In genomic region chr6:38874565-38875257, GRCm38 (mm10) we compare ENCODE assay signal across 8 mouse cellular contexts. TPM values are rescaled to one million over a fixed set of nuclear protein-coding genes. Genes with fewer than 3 reads are reported as not detected.
DNase-seq lines count a peak whose midpoint lies in the region; ATAC-seq lines count a peak whose summit lies in the region.

No protein-coding gene starts in this region.

- no peaks in the 10 kb centered on the region for H3K9me3 ChIP-seq in forebrain, embryonic 13.5 days (replicated peaks)
- no peaks in the 10 kb centered on the region for H3K9me3 ChIP-seq in intestine, embryonic 16.5 days (ENCODE audit: control insufficient read depth, low read length)

- peak overlapping the region; percentile 94 for H3K27ac ChIP-seq in forebrain, embryonic 13.5 days
- peak overlapping the region; percentile 97 for H3K27ac ChIP-seq in intestine, embryonic 16.5 days (ENCODE audit: low read length)

- peaks cover 5% of the 10 kb centered on the region; the same call in 1 of the 2 replicates for H3K27me3 ChIP-seq in forebrain, embryonic 13.5 days
- no peaks in the 10 kb centered on the region for H3K27me3 ChIP-seq in intestine, embryonic 16.5 days (replicated peaks; ENCODE audit: control insufficient read depth, insufficient read depth, low read length)
- no peaks in the 10 kb centered on the region for H3K27me3 ChIP-seq in splenic B cell, adult 2 months (ENCODE audit: control insufficient read depth, insufficient read depth, low read length, poor library complexity, severe bottlenecking)

- H3K4me2 ChIP-seq in forebrain, embryonic 13.5 days = peak overlapping the region; percentile 66
- peak overlapping the region; percentile 69 for H3K4me2 ChIP-seq in intestine, embryonic 16.5 days (ENCODE audit: low read depth, low read length)

- intact Hi-C loops in left cerebral cortex, postnatal 10 days (cut with DNase I) = loop anchor here (1.0 to 10.0 kb wide), 4 partner anchors 38 to 193 kb away; no protein-coding TSS in a partner anchor

- no peak for ATAC-seq in forebrain, embryonic 13.5 days
- no peak for ATAC-seq in intestine, embryonic 16.5 days

- no peaks in the 10 kb centered on the region for H3K36me3 ChIP-seq in forebrain, embryonic 13.5 days (ENCODE audit: poor library complexity, severe bottlenecking)
- no peaks in the 10 kb centered on the region for H3K36me3 ChIP-seq in intestine, embryonic 16.5 days (ENCODE audit: control insufficient read depth, insufficient read depth, low read length)
- no peaks in the 10 kb centered on the region for H3K36me3 ChIP-seq in splenic B cell, adult 2 months (ENCODE audit: control insufficient read depth, insufficient read depth, low read length, poor library complexity, severe bottlenecking)

- under 1% methylated on average over 23 of the region's 23 CpGs for WGBS in forebrain, embryonic 13.5 days
- under 1% methylated on average over 23 of the region's 23 CpGs for WGBS in intestine, embryonic 16.5 days

- peak overlapping the region; percentile 100 for H3K9ac ChIP-seq in forebrain, embryonic 13.5 days
- peak overlapping the region; percentile 99 for H3K9ac ChIP-seq in intestine, embryonic 16.5 days (ENCODE audit: low read depth, low read length)

- peaks cover 43% of the 10 kb centered on the region for H3K4me1 ChIP-seq in forebrain, embryonic 13.5 days
- H3K4me1 ChIP-seq in intestine, embryonic 16.5 days (ENCODE audit: control insufficient read depth, insufficient read depth, low read length) = peaks cover 28% of the 10 kb centered on the region

- DNase-seq in heart, adult 11 months = peak; percentile 91
- no peak for DNase-seq in heart, adult 8-10 months (ENCODE audit: low spot score)
- DNase-seq in T-cell, adult 2 months (ENCODE audit: low spot score) = peak; percentile 28
- DNase-seq in lung, postnatal 14 days = peak; percentile 18
- DNase-seq in splenic B cell, adult 2 months (ENCODE audit: low read depth, low spot score) = peak; percentile 60
- DNase-seq in left cerebral cortex, postnatal 10 days (ENCODE audit: extremely low spot score in 1 of 2, low spot score in 2 of 2) = no peak

- H3K4me3 ChIP-seq in forebrain, embryonic 13.5 days = peak overlapping the region; percentile 100
- H3K4me3 ChIP-seq in intestine, embryonic 16.5 days (ENCODE audit: low read length) = peak overlapping the region; percentile 98

RNA-seq across cellular contexts. Expression of gene Tbxas1, which starts 0.5 kb away (rescaled TPM):
- 1 to 10 TPM in 3 of 4 experiments, under 1 TPM in 1; 0.87 to 3.9 (median 1.6) TPM for total RNA-seq in heart, adult 8-10 months (2022)
- 0.76 and 1.1 TPM in 2 replicates for polyA plus RNA-seq in forebrain, embryonic 13.5 days (2015; fragmentation: Nextera tagmentation; extraction: Ambion mirVana)
- 4.3 and 4.8 TPM in 2 replicates for polyA plus RNA-seq in intestine, embryonic 16.5 days (2015; fragmentation: Nextera tagmentation; extraction: Ambion mirVana)
- 1 to 10 TPM; 2.1 to 2.9 TPM for total RNA-seq in left cerebral cortex, postnatal 10 days (2021)

RNA-seq across cellular contexts. Expression of gene Hipk2, which starts 1.3 kb away (rescaled TPM):
- total RNA-seq in heart, adult 8-10 months (2022) = 100 to 1,000 TPM in 3 of 4 experiments, 10 to 100 TPM in 1; 94.2 to 109 (median 105) TPM
- 33.7 and 35.0 TPM in 2 replicates for polyA plus RNA-seq in forebrain, embryonic 13.5 days (2015; fragmentation: Nextera tagmentation; extraction: Ambion mirVana)
- 16.2 and 18.7 TPM in 2 replicates for polyA plus RNA-seq in intestine, embryonic 16.5 days (2015; fragmentation: Nextera tagmentation; extraction: Ambion mirVana)
- 10 to 100 TPM; 44.6 to 45.9 TPM for total RNA-seq in left cerebral cortex, postnatal 10 days (2021)

Comparison
In these comparisons a context has a peak if more than half of its experiments do, and no peak if none do; other contexts are left out.
1. DNase-seq: peak in heart, adult 11 months (single experiment), T-cell, adult 2 months (single experiment), lung, postnatal 14 days (single experiment) and splenic B cell, adult 2 months (single experiment); none in heart, adult 8-10 months (single experiment) and left cerebral cortex, postnatal 10 days (0 of 2).